Mouse (Mus musculus): ENCODE data around the gene Gramd4.
"Not testable (repeated sequence)": the region's sequence is repeated elsewhere in the genome, so short reads cannot be mapped to it uniquely, and the experiment has no call there.

The Gramd4 gene

DNA sequence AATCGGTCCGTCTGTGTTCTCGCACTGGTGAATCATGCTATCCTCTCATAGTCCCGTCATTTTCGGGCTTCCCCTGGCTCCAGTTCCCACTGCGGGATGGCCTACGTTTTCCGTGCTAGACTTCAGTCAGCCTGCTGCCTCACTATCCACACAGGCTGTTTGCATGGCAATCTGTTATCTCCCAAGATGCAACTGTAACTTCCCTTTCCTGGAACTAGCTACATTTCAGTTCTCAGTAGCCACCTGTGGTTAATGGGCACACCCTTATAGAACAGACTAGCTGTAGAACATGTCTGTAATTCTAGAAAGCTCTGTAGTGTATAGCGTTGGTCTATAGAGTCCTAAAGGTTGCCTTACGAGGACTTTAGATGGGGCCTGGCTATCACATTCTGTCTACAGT lies 6.3 kb upstream of the Gramd4 start:
- no peak for DNase-seq (ENCODE audit: low spot score in 2 of 2)

DNA sequence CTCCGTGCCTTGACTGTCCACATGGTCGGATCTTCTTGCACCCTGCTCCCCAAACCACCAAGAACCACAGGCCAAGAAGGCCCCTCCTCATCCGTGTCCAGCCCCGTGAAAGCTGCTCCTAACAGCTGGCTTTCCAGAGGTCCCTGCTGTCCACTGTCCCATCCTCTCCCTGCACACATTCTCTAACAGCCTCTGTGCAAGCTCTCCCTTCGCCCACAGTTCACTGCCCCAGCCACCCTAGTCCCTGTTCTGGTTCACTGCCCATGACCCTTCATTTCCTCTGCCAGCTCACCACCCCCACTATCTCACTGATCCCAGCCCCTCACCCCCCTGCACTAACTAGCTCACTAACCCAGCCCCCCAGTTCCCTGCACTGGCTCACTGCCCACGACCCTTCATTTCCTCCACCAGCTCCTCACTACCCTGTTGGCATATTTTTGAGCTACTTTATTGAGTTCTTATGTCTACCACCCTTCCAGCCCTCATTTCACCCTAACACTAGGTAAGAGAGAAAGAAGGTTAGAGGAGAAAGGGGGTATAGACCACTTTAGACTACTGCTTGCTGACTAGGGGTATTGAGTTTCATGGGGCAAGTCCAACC lies 5.5 kb upstream of the Gramd4 start:
- DNase-seq (ENCODE audit: low spot score in 2 of 2) = no peak

DNA sequence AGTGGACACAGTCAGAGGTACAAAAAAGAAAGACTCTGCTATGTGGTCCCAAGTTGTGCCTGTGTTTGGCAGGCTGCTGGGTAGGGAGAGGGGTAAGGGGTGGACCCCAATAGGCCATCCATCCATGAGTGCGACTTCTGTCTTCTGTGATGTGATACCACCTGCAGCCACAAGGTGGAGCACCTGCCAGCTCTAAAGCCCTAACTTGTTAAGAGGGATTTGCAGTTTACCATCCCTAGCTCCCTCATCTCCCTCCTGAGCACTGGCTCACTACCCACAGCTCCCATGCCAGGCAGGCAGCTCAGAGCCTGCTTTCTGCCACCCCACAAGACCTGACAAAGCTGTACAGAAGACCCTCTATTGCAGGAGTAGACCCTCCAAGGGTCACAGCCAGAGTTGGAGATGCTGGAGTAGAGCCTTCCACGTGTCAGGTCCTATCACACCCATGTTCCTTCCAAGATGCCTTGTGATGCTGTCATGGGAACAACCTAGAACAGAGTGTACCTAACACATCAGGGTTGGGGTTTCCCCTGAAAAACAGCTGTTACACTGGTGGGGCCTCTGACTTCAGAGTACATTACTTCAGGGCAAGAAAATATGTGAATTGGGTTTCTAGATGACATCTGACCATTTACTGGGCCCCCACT lies 3.5 kb upstream of the Gramd4 start:
- peak; percentile 68 to 76 for DNase-seq (ENCODE audit: low spot score in 2 of 2)

DNA sequence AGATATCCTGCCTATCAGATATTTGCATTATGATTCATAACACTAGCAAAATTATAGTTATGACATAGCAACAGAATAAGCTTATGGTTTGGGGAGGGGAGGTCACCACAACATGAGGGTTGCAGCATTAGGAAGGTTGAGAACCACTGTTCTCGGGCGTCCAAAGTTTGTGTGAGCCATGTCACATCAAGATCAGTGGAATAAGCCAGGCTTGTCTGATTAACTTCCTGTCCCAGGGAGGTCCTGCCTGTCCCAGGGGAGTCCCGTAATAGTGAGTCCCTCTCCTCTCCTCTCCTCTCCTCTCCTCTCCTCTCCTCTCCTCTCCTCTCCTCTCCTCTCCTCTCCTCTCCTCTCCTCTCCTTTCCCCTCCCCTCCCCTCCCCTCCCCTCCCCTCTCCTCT lies 2.6 kb upstream of the Gramd4 start:
- not testable (repeated sequence) for DNase-seq (ENCODE audit: low spot score in 2 of 2)

DNA sequence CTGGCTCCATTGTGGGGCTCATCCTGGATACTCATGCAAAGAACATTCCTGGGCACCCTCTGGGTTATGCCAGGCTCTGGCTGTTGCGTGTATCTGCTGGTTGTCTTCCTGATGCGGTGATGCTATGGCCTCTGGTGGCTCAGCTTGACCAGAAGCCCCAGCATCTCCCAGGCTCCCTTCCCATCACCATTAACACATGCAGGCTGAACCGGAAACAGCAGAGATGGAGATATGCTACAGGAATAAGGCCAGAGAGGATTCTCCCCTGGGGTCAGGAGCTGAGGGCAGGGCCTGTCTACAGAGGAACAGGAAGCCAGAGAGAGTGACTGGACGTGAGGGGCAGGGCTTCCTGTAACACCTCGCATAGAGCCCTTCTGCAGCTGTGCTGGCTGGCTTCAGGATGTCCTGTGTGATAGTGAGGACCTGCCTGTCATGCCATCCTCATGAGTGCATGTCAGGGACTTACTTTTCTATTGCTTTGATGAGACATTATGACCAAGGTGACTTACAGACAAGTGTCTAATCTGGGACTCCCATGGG lies 1.2 kb upstream of the Gramd4 start:
- no peak for DNase-seq (ENCODE audit: low spot score in 2 of 2)

DNA sequence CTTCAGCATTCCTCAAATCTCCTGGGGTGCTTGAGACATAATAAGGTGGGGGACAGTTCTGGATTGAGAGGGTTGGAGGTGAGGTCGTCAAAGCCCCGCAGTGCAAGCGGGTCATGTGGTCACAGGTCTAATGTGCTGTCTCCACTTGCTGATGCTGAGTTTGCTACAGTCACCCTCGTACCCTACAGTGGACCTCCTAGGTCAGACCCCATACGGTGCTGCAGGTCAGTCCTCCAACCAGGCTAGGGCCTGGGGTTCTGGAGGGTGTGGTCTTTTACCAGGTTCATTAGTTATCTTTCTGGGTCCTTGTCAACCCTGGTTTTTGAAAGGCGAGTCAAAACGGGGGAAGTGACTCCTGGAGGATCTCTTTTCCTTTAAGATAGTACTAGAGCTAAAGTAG lies 413 bp downstream of the Gramd4 start:
- no peak for DNase-seq (ENCODE audit: low spot score in 2 of 2)

DNA sequence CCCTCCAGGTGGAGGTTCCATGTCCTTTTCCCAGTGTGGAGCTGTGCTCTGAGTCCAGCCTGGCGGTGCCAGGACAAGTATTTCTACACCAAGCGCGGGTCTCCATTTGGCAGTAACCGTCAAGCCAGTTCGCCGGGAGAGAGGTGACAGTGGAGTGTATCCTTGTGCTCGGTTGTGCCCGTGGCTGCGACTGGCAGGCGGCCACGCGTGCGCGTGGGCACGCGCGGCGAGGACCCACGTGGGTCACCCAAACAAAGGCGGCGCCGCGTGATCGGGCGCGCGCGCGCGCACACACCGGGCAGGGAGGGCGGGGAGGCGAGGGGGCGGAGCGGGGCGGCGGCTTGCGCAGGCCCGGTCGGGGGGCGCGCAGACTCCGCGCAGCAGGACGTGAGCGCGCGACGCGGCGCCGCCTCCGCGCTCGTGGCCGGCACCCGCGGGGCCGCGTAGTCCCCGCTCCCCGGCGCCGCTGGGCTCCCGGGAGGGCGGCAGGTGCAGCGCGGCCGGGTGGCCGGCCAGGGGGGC lies 960 bp downstream of the Gramd4 start:
- peak; percentile 84 to 86 for DNase-seq (ENCODE audit: low spot score in 2 of 2)

DNA sequence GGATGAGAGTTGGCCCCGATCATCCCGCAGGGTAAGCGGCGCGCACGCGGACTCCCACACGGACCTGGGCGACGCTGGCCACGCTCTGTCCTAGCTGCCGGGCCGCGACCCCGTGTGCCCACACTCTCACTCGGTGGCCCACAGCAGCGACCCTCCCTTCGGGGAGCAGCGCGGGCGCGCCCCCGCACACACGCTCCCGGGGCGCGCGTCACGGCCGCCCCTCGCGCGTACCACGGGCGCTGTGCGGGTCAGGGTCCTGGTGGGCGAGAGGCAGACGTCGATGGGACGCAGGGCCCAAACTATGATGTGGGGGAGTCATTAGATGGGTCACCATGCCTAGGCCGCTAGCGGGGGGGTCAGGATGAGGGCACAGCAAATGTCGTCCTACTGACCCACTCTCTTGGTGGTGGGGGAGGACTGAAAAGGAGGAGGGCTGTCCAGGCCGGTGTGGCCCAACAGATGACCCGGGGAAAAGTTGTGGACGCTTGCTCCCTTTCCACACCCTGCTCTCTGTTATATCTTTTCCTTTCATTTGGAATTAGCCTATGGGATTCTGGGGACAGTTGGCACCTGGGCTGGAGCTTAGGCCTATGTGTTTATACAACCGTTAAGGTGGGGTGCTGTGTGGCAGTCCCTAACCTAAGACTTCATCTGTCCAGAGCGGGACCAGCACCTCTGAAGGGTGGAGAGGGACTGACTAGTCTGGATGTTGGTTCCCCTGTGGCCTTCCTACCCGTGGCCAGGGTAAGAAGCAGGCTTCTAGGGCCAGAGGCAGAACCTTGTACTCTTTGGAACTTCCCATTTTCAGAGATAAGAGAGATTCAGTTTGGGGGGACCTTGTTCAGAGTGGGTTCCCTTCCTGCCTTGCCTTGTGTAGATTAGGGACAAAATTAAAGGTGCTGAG lies 1.7 kb downstream of the Gramd4 start:
- DNase-seq (ENCODE audit: low spot score in 2 of 2) = no peak

DNA sequence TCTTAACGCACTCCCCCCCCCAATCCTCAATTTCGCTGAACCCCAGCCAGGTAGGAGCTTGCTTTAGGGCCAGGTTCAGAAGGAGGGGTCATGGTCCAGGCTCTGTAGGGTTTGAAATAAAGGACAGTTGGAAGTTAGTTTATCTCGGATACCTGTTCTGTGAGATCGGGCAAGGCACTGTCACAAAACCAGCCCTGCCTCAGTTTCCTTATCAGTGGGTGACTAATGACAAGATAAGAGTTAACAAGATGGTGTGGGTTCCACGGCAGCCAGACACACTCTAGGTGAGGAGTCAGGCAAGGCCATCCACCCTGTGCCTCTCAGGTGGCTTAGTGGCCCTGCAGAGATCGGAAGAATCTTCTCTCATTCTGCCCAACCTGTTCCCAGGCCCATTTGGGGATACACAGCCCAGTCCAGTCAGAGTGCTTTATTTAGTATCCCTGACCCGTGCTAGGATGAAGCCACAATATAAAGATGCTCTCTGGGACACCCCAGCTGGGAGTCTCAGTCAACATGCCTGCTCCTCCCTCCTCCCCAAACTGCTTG lies 2.4 kb downstream of the Gramd4 start:
- DNase-seq (ENCODE audit: low spot score in 2 of 2) = no peak

DNA sequence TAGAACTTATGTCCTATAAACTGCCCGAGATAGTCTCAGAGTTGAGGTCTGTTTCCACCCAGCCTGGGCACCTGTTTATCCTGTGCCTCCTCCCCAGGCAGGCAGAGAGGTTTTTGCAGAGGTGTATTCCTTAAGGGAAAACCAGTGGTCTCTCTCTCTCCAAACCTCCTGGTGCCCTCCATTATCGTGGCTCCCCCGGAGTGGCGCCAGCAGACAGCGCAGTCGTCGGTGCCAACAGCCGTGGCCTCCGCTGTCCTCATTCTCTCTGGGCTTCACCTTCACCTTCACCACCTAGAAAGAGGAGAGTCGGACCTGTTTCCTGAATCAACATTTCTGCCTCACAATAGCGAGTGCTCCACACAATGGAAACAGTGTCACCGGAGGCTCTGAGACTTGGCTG lies 3.1 kb downstream of the Gramd4 start:
- no peak for DNase-seq (ENCODE audit: low spot score in 2 of 2)

DNA sequence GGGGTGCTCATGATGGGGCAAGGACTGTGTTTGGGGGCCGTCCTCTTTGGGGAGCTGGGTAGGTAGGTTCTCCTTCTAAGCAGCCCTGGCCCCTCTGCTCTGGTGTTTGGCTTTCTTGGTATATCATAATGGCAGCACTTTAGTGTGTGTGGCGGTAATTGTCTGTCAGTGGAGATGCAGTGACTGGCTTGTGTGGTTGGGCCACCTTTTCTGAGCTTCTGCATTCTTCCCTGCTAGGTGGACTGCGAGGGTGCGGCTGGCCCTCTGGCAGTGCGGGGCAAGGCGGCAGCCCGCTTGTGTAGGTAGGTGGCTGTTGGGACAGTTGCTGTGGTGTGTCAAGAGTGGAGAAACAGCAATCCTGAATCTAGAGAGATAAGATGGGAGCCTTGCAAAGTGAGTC lies 3.7 kb downstream of the Gramd4 start:
- no peak for DNase-seq (ENCODE audit: low spot score in 2 of 2)

DNA sequence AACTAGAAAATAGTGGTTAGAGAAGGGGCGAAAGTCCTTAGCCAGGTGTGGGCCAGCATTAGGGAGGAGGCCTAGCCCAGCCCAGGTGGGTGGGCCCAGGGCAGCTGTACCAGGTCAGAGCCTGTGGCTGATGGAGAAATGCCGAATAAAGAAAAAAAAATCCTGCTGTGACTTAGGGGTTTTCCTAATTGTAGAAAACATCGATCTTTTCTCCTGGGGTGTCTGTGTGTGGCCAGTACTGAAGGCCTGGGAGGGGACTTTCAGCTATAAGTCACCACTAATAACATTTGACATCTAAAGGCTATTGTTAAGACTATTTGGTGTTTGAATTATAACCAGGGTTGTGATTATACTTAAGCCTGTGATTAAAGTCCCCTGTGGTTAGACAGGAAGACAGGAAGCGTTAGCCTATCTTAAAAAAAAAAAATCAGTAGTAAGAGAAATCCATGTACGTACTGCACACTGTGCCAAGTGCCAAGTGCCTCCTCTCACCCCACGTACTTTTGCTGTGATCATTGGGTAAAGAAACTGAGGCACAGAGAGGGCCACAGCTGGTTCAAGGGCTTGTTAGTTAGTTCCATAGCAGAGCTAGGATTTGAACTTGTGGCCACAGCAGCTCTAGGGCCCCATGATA lies 4.5 kb downstream of the Gramd4 start:
- DNase-seq (ENCODE audit: low spot score in 2 of 2) = no peak

DNA sequence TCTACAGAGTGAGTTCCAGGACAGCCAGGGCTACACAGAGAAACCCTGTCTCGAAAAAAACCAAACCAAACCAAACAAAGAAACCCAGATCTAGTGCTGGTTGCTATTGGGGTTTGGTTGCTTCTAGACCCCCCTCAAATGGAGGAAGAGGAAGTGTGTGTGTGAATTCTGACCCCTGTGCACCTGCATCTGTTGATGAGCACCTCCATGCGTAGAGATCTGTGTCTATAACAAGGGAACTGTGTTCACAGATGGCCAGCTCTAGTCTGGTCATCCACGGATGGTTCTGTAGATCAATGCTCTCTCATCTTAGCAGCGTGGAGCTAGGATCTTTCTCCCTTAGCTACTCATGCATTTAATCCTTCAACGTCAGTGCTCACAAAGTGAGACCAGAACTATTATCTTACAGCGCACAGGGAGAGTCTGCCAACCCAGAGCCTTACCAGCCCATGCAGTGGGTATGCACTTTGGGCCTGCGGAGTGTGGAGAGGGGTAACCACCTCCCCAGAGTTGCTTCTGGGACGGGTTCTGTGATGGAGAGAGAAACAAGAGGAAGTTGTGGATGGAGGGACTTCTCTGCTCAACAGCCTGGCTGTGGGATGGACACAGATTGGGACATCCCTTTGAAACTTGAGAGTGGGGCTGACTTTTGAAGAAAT lies 6.8 kb downstream of the Gramd4 start:
- DNase-seq (ENCODE audit: low spot score in 2 of 2) = no peak

DNA sequence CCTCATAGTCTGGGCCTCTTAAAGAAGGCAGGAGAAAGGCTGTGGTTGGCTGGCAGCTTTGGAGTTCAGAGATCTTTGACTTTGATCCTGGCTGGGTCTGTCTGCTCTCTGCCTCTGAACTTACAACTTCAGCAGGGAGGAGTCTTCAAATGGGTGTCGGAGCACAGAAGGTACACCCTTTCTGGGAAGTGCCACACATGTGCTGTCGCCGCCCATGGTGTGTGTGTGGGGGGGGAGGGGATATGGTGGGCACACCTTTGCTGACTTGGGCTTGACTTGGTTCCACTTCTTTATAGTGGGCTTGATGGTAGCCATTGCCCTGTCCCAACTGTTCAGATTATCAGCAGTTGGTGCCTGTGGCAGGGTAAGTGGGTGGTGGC lies 7.3 kb downstream of the Gramd4 start:
- DNase-seq (ENCODE audit: low spot score in 2 of 2) = no peak

DNA sequence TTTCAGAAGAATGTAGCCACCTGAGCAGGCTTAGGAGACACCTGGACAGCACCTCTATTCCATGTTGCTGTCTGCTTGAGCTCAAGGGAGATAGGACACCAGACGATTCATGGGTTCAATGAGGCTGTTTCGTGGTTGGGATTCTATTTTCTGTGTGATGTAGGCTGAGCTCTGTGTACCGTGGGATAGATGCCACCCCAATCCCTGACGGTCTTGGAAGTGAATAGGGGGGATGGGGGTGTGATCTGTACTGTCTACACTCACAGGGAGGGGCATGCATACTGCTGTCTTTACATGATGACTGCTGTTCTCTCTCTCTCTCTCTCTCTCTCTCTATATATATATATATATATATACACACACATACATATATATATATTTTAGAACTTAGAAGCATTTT lies 7.9 kb downstream of the Gramd4 start:
- no peak for DNase-seq (ENCODE audit: low spot score in 2 of 2)

DNA sequence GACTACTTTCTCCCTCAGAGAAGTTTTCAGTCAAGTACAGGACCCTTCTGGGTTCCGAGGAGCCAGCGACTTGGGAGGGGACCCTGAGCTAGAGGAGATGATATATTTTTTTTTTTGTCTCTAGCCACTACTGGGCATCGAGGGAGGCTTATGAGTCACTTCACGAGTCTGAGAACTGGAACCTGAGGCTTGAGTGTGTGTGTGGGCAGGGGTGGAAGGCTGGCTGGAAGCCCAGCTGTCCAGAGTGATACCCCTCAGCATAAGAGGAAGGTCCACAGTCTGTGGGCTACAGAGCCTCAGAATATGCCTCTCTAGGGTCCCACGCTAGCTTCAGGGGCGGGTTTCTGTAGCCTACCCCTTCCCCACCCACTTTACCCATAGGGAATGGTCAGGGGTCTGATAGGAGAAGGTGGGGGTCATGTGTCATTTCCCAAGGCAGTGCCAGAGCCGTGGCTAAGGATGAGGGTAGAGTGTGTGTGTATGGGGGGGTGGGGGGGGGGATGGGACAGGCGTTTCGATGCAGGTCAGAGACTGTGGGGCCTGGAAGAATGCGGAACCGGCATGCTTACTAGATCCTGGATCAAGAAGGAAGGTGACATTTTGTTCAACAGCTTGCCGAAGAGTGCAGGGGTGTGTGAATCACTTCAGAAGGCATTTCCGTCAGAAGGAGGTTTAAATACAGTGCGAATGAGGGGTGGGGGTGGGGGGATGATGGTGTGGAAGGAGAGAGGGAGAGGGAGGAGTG lies 9.5 kb downstream of the Gramd4 start:
- DNase-seq (ENCODE audit: low spot score in 2 of 2) = peak; percentile 60 to 75

DNA sequence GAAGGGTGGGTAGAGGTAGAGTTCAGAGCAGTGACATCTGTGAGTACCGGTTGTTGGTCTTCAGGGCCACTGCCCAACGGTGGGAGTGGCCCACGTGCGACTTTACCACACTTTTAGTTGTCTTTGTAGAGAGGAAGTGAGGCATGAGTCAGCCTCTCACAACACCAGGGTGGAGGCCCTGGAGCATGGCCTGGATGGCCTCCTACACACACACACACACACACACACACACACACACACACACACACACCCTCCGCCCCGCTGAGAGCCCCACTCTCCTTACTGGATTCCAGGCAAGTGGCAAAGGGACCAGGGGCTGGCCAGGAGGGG lies 10.1 kb downstream of the Gramd4 start:
- peak in 1 of 2 experiments; percentile 45 for DNase-seq (ENCODE audit: low spot score in 2 of 2)

DNA sequence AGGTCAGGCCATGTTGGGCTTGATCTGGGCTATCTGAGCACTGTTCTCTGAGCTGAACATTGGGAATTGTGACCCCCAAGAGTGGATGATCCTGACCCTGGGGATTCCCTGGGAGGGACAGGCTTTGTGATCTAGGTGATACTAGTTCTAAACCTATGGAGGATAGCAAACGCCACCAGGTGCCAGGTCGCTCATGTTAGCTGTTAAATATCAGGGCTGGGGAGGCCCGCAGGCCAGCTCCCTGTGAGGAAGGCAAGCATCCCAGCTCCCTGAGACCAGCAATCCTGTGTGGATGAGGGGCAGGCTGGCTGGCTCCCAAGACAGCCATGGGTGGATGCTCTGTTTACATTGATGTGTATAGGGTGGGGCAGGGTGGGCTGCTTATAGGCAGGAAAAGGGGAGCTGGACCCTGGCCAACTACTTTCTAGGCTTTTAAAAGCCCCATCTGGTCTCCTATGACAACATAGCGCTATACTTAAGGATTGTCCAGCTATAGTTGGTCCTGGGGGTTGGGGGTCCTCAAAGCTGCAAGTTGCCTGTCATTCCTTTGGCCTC lies 10.5 kb downstream of the Gramd4 start:
- no peak for DNase-seq (ENCODE audit: low spot score in 2 of 2)

DNA sequence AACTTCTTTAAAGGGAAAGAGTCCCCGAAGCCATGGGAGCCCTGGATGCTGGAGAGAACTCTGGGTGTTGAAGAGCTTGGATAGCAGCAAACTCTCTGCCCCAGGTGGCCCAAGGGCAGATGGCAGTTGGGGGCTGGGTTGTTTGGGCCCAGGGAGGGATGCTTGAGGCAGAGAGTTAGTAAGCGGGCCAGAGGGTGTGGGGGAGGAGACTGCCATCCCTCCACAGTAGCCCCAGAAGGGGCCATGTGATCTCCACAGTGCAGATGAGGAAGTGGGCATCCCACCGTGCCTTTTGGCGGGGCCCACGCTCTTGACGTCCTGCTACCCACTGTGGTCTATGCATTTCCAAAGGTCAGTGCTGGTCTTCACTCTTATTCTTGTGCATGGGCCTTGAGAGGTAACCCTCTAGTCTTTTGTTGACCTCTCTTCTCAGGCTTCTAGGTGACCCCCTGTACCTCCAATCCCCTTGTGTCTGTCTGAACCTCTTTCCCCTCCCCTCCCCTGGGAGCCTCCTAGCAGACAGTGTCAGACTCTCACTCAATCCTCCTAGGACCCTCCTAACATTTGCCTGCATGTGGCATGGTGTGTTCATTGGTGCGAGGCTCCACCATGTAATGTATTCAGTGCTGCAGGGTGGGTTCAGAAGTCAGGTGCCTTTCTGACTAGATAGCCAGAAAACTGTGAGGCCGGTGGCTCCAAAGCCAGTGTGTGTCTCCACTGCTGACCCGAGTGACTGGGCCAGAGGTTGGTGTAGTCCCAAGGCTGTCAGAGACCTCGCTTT lies 11.7 kb downstream of the Gramd4 start:
- DNase-seq (ENCODE audit: low spot score in 2 of 2) = no peak
